Mouse (Mus musculus) induced T-regulatory cell, adult 2 months (primary cell): Measurements from ENCODE around the gene Dedd.
A peak's percentile ranks its signal among the peaks of the same experiment; 100 is the strongest.

Source experiments
- DNase-seq: peaks from one replicate; pipeline ENCODE4 v3.0.0-alpha.2; 2012; ENCODE audit warnings: low read depth

Gene Dedd

GRCm38 (mm10) chr1:171361106-171362103, 32.5 kb downstream of the Dedd start:
- DNase-seq: peak; percentile 94

DNA sequence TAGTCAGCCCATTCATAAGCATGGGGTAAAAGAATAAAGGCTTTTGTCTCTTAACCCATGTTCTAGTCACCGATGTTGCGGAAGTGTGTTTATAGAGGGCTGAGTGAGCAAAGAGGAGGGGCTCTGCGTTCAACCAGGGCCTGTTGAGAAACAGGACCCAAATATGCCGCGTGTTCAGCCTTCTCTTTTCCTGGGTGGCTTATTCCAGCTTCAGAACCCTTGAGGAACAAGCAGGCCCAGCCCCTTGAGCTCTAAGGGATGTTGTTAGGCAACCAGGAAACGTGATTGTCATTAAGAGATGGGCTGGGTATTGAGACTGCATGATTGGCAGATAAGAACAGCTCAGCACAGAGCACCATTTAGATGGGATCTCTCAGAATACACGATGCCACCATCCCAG, 37.0 kb downstream of the Dedd start:
- DNase-seq: no peak

DNA sequence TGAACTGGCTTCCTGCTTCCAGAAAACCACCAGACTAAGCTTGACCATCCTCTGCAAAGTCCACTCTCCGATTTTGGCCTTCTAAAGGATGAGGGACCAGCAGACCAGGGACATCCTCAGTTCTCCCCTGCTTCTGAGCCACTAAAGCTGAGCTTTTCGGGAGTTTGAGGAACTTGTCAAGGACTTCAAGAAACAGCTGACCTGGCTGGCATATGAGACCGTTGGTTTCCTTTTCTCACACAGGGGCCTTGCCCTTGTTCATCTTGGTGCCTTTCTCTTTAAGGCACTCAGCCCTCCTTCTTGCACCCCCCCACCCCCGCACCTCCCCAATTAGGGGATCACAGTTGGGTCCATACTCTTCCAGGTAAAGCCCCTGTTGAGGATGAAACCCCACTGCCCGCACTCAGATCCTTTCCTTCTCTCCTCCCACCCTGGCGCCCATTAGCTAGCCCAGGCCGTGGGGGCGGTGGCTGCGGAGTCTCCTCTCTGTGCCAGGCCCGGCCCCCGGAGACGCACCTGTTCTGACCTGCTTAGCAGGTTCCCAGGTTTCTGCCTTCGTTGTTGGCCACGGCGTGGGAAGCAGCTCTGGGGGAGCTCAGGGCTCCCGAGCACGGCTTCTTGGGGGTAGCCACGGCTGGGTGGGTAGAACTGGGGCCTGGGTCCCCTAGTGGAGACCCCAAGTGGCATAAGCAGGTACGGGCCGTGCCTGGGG, 41.1 kb downstream of the Dedd start, which contains the start of gene Nectin4:
TSS of gene Nectin4 (plus strand) at position 255 of the 712 bp plus-strand sequence.
- no peak for DNase-seq

GRCm38 (mm10) chr1:171372880-171373279, 43.9 kb downstream of the Dedd start:
- DNase-seq: no peak

DNA sequence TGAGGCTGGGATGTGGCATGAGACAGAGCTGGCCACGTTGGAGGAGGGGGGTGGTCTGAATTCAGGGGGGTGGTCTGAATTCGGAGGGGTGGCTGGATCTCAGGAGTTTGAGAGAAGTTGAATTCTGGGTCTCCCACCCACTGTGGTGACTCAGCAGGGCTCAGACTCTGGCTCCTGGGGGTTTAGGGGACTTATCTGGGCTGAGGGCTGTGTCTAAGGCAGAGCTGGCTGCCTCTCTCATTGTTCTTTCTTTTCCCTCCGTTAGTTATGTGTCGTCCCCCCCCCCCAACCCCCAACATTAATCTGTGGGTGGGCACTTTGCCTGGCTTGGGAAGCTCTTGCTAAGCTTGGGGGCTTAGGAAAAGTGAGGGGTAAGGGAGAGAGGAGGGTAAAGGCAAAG, 45.0 kb downstream of the Dedd start:
- DNase-seq: no peak

- no peak for DNase-seq
Observed at GRCm38 (mm10) chr1:171375646-171376097, 46.7 kb downstream of the Dedd start.

- DNase-seq: no peak
Observed at GRCm38 (mm10) chr1:171378298-171378697, 49.4 kb downstream of the Dedd start.

DNA sequence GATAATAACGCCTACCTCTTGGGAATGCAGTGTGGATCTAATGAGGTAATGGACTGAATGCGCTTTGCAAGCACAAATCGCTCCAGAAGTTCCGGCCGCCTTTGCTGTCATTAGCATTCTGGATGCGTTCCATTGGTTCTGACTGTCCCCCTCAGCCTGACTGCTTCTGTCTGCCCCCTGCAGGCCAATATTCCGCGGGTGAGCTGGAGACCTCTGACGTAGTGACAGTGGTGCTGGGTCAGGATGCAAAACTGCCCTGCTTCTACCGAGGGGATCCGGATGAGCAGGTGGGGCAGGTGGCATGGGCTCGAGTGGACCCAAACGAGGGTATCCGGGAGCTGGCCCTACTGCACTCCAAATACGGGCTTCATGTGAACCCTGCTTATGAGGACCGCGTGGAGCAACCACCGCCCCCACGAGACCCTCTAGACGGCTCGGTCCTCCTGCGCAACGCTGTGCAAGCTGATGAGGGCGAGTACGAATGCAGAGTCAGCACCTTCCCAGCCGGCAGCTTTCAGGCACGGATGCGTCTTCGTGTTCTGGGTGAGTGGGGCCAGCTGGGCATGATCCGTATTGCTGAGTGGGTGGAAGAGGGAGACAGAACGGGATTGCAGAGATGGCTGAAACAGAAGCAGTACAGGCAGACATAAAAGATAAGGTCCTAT, 51.1 kb downstream of the Dedd start:
- peak; percentile 86 for DNase-seq

DNA sequence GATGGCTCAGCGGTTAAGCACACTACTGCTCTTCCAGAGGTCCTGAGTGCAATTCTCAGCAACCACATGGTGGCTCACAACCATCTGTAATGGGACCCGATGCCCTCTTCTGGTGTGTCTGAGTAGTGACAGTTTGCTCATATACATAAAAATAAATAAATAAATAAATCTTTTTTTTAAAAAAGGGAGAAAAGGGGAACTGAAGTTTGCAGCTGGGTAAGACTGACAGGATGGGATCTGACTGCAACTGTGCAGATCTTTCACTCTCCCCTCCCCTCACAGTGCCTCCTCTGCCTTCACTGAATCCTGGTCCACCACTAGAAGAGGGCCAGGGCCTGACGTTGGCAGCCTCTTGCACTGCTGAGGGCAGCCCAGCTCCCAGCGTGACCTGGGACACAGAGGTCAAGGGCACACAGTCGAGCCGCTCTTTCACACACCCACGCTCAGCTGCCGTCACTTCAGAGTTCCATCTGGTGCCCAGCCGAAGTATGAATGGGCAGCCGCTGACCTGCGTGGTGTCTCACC, 53.2 kb downstream of the Dedd start:
- DNase-seq: no peak

DNA sequence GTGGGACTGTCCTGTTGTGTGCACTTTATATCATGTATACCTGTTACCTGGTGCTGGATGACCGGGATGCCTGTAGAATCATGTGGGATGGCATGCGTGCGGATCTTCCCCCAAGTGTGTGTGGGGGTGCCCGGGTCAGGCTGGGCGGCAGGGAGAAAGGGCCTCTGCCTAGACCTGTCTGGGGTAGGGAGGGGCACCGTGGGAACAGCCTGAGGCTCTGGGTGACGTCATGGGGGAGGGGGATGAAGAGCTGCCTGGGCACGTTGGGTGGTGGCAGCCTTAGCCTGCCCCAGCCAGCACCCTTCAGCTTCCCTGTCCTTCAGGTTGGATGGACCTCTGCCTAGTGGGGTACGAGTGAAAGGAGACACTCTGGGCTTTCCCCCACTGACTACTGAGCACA, 55.4 kb downstream of the Dedd start:
- no peak for DNase-seq

DNA sequence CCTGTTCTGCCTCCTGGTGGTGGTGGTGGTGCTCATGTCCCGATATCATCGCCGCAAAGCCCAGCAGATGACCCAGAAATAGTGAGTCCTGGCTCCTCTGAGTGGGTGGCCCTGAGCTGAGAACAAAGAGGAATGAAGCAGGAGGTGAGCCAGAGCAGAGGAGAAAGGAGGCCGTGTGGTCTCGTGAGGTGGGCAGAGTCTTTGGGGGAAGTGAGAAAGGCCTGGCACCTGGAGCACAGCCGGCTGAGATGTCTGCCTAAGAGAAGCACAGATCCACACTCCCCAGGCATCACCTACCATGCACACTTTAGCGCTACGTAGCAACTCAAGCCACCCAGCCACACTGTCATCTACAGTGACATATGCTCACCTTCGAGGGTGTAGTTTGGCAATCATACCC, 56.2 kb downstream of the Dedd start:
- no peak for DNase-seq

DNA sequence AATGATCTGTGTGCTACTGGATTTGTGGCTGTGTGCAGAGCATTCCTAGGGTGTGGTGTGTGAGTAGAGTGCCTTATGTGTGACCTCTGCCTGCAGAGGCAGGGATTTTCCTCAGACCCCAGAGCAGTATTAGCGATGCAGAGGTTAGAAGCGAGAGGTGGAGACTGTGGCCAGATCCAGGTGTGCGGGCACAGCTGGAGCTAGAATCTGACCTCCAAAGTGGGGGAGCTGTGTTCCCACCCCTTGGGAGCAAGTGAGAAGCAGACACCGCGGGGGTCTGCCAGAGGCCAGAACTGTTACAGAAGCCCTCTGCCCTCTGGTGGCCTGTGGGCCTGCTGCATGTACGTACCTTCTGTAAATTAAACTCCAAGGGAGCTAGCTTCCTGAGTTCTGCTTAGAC, 58.2 kb downstream of the Dedd start:
- DNase-seq: peak; percentile 61

DNA sequence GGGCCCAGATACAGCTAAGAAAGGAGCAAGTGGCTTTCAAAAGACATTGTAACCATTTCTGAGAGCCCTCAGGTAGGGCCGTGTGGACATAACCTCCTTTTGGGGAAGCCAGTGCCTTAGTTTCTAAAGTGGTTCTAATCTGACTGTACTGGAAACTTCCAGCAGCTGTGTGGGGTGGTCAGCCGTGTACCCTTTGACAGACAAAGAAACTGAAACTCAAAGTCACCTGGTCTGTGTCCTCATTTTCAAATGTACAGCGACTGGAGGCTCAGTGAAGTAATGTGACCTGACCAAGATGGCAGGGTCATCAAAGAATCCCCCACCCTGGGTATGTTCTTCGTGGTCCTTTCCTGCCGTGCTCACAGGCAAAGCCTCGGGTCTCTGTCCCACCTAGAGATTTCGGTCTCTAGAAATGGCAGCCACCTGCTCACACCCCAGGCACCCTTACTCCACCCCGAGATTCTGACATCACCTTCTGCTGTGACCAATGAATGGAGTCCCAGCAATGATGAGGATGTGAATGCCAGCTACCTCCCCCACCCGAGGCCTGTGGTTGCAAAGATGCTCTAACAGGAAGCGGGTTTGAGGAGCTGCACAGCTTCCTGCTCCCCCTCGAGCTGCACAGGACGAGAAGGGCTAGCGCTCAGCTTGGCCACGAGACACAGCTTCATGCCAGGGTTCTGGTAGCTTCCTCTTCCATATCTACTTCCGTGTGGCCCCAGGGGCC, 59.6 kb downstream of the Dedd start, which contains the start of gene Arhgap30:
TSS of gene Arhgap30 (plus strand) at position 579 of the 727 bp plus-strand sequence.
- DNase-seq: peak; percentile 98

DNA sequence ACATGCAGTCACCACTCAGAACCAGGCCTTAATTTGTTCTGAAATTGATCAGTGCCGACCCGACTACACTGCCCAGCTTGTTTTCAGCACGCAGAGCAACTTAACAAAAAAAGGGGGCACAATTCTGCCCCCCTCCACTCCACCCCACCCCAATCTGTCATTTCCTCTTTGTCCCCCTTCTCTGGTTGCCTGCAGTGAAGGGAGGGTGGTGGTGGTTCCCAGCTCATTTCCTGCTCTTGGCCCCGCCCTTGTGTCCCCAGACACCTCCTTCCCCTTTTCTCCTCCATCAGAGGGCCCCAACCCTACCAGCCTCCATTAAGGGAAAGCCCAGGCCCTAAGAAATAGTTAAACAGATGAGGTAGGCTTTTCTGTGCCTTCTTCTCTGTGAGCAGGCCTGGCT, 61.2 kb downstream of the Dedd start:
- peak; percentile 94 for DNase-seq
